Mouse (Mus musculus) forebrain, embryonic 11.5 days (tissue): ENCODE data around the gene Sprr1a. TPM values are rescaled to one million over a fixed set of nuclear protein-coding genes. Genes with fewer than 3 reads are reported as not detected.

Source experiments
- polyA plus RNA-seq: library from polyadenylated mRNA; unstranded; fragments of >200 nt; fragmentation: Nextera tagmentation; extraction: Ambion mirVana; gene quantifications from 2 replicates; pipeline ENCODE4 v1.2.1, GENCODE M21; 2014

The Sprr1a gene
- polyA plus RNA-seq, 1 experiment from 2014 or later, result not detected

Other genes with a start within 250 kb of the Sprr1a start
- not detected in 2 replicates for gene Sprr2a3, start 200.5 kb downstream of the Sprr1a start, polyA plus RNA-seq
- gene Sprr2b, start 169.3 kb downstream of the Sprr1a start, polyA plus RNA-seq, result not detected in 2 replicates
- not detected in 2 replicates for gene Sprr2d, start 146.8 kb downstream of the Sprr1a start, polyA plus RNA-seq
- gene Sprr2e, start 133.8 kb downstream of the Sprr1a start, polyA plus RNA-seq, result not detected in 2 replicates
- gene Sprr2f, start 120.7 kb downstream of the Sprr1a start, polyA plus RNA-seq, result not detected in 2 replicates
- gene Sprr2h, start 100.2 kb downstream of the Sprr1a start, polyA plus RNA-seq, result not detected in 2 replicates
- gene Sprr2i, start 77.9 kb downstream of the Sprr1a start, polyA plus RNA-seq, result not detected in 2 replicates
- gene Sprr2j-ps, start 67.8 kb downstream of the Sprr1a start, polyA plus RNA-seq, result not detected in 2 replicates
- 5.4 and 7.4 TPM in 2 replicates for gene Gm9774, start 56.5 kb downstream of the Sprr1a start, polyA plus RNA-seq
- gene Sprr2k, start 53.3 kb downstream of the Sprr1a start, polyA plus RNA-seq, result not detected in 2 replicates
- not detected in 2 replicates for gene Sprr1b, start 47.1 kb downstream of the Sprr1a start, polyA plus RNA-seq
- gene Sprr3, start 27.2 kb downstream of the Sprr1a start, polyA plus RNA-seq, result not detected in 2 replicates
- not detected in 2 replicates for gene Sprr4, start 14.6 kb upstream of the Sprr1a start, polyA plus RNA-seq
- gene 2310046K23Rik, start 48.6 kb upstream of the Sprr1a start, polyA plus RNA-seq, result not detected in 2 replicates
- not detected in 2 replicates for gene Ivl, start 87.8 kb upstream of the Sprr1a start, polyA plus RNA-seq
- gene Smcp, start 103.1 kb upstream of the Sprr1a start, polyA plus RNA-seq, result not detected in 2 replicates
- gene 2210017I01Rik, start 121.6 kb upstream of the Sprr1a start, polyA plus RNA-seq, result not detected in 2 replicates
- not detected in 2 replicates for gene Lce6a, start 135.8 kb upstream of the Sprr1a start, polyA plus RNA-seq
- not detected in 2 replicates for gene Lce1a1, start 162.4 kb upstream of the Sprr1a start, polyA plus RNA-seq
- gene Lce1b, start 171.0 kb upstream of the Sprr1a start, polyA plus RNA-seq, result not detected in 2 replicates
- gene Lce1a2, start 184.4 kb upstream of the Sprr1a start, polyA plus RNA-seq, result not detected in 2 replicates
- not detected in 2 replicates for gene Lce1c, start 193.4 kb upstream of the Sprr1a start, polyA plus RNA-seq
- gene Lce1d, start 201.3 kb upstream of the Sprr1a start, polyA plus RNA-seq, result not detected in 2 replicates
- gene Lce1e, start 223.2 kb upstream of the Sprr1a start, polyA plus RNA-seq, result not detected in 2 replicates
- not detected in 2 replicates for gene Lce1f, start 234.5 kb upstream of the Sprr1a start, polyA plus RNA-seq